Mouse (Mus musculus) liver, postnatal 0 days (tissue): Measurements from ENCODE around the gene Marco.

Source experiments
- CTCF ChIP-seq: sonication (generic); IDR thresholded peaks from 2 replicates; pipeline ENCODE4 v1.5.1; 2016; ENCODE audit warnings: antibody characterized with exemption, low read depth
- EP300 ChIP-seq: IDR thresholded peaks from 2 replicates; pipeline ENCODE4 v1.6.1; 2016; ENCODE audit warnings: antibody characterized with exemption, low read depth, mild to moderate bottlenecking

- TF ChIP-seq CTCF (no peak), EP300 (no peak)
Observed at GRCm38 (mm10) chr1:120430171-120430570, 74.7 kb downstream of the Marco start.
